Mouse (Mus musculus) hindbrain, postnatal 0 days (tissue): ENCODE measurements at regions not wholly inside any gene's neighbourhood (a gene's known extent, or its start where the extent isn't known, plus 50 kb on each side); places are given as distances from the start of the nearest gene placed in this dataset.
"Not testable (repeated sequence)": the region's sequence is repeated elsewhere in the genome, so short reads cannot be mapped to it uniquely, and the experiment has no call there.

ENCODE experiments used
- ATAC-seq: fragments of 200-750 bp; cut with Nextera tagmentation; 2 replicates; pipeline ENCODE4 v1.8.0; 2017; ENCODE audit warnings: mild to moderate bottlenecking, moderate TSS enrichment, moderate library complexity
- DNase-seq: peaks from one replicate; pipeline ENCODE4 v3.0.0-alpha.2; 2015; ENCODE audit warnings: low spot score
- H3K27ac ChIP-seq: fragments of 300-500 bp; sonication (generic); 2 replicates; pipeline ENCODE4 v1.5.1; 2014; ENCODE audit warnings: mild to moderate bottlenecking
- H3K27me3 ChIP-seq: fragments of 300-500 bp; sonication (generic); 2 replicates; pipeline ENCODE4 v1.6.1; 2014; ENCODE audit warnings: low read length, mixed read lengths; ENCODE audit not compliant: insufficient read depth
- H3K36me3 ChIP-seq: fragments of 300-500 bp; sonication (generic); 2 replicates; pipeline ENCODE4 v1.6.1; 2014; ENCODE audit warnings: low read length, mixed read lengths; ENCODE audit not compliant: insufficient read depth
- H3K4me1 ChIP-seq: fragments of 300-500 bp; sonication (generic); 2 replicates; pipeline ENCODE4 v1.6.1; 2014; ENCODE audit warnings: antibody characterized with exemption, low read length, mixed read lengths; ENCODE audit not compliant: insufficient read depth
- H3K4me2 ChIP-seq: fragments of 300-500 bp; sonication (generic); 2 replicates; pipeline ENCODE4 v1.6.1; 2014; ENCODE audit warnings: low read depth, mild to moderate bottlenecking, low read length, moderate library complexity, mixed read lengths
- H3K4me3 ChIP-seq: fragments of 300-500 bp; sonication (generic); 2 replicates; pipeline ENCODE4 v1.5.1; 2014; ENCODE audit warnings: low read length
- H3K9ac ChIP-seq: fragments of 300-500 bp; sonication (generic); replicated peaks from 2 replicates; pipeline ENCODE4 v1.6.1; 2014; ENCODE audit warnings: mild to moderate bottlenecking, low read length, moderate library complexity, mixed read lengths
- H3K9me3 ChIP-seq: fragments of 300-500 bp; sonication (generic); 2 replicates; pipeline ENCODE4 v1.6.1; 2016; ENCODE audit warnings: low read length, mixed read lengths
- CTCF ChIP-seq: IDR thresholded peaks from 2 replicates; pipeline ENCODE4 v1.5.1; 2016; ENCODE audit warnings: antibody characterized with exemption, control low read depth, low read depth
- WGBS: fragments of 180-500 bp; shearing (Covaris S2); extraction: QIAGEN DNeasy Blood & Tissue Kit; methylation state at CpG from one replicate; pipeline ENCODE4 v1.1.7; 2014; 5-methylcytosine and 5-hydroxymethylcytosine counted together

DNA sequence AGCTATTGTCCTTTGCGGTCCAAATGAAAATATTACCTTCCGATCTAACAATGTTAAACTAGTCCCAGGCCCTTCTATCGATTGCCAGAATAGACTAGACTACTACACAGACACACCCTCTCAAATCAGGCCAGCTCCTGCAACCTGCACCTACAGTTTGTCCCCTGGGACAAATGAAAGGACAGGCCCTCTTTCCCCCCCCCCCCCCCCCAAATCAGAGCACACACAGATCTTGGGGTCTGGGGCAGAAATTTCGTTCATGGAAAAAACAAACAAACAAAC is 77.8 kb downstream of the BC107364 start:
- H3K9me3 ChIP-seq, H3K9ac ChIP-seq, H3K4me2 ChIP-seq, H3K4me1 ChIP-seq, H3K27ac ChIP-seq, ATAC-seq, H3K4me3 ChIP-seq, DNase-seq, H3K27me3 ChIP-seq, H3K36me3 ChIP-seq: not testable (repeated sequence)
- WGBS: no CpG with 5 or more reads among the region's 4 CpGs

- not testable (repeated sequence) for H3K36me3 ChIP-seq, H3K9ac ChIP-seq, H3K27me3 ChIP-seq, H3K4me2 ChIP-seq, DNase-seq, H3K9me3 ChIP-seq, H3K4me3 ChIP-seq, H3K4me1 ChIP-seq, H3K27ac ChIP-seq
- 27% methylated on average over 2 of the region's 43 CpGs for WGBS
- ATAC-seq: peak; percentile 70; the same call in 1 of the 2 replicates
Measured at GRCm38 (mm10) chr3:96373600-96374342, 78.3 kb downstream of the BC107364 start.

DNA sequence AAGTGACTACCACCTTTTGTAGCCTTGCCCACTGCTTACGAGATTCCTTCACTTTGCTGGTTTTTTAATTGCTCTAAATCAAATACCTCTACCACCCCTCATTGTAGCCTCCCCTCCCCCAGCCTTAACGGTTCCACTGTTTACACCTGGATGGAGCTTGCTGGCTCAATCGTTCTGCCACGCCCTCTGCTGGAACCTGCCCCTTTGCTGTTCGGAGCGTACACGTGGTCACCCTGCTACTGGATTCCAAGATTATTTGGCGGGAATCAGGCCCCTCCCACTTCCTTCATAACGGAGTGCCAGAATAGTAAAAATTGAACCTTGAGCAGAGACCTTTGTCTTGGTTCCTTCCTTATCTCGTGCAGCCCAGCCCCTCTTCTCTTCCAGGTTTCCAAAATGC is 68.8 kb upstream of the Fcgr1 start:
- H3K27ac ChIP-seq, DNase-seq, H3K9ac ChIP-seq, H3K36me3 ChIP-seq, H3K4me1 ChIP-seq, H3K4me3 ChIP-seq, H3K4me2 ChIP-seq, ATAC-seq, H3K9me3 ChIP-seq: not testable (repeated sequence)
- 36% methylated on average over 9 of the region's 10 CpGs for WGBS
- peaks cover 19% of the 10 kb centered on the region for H3K27me3 ChIP-seq

DNA sequence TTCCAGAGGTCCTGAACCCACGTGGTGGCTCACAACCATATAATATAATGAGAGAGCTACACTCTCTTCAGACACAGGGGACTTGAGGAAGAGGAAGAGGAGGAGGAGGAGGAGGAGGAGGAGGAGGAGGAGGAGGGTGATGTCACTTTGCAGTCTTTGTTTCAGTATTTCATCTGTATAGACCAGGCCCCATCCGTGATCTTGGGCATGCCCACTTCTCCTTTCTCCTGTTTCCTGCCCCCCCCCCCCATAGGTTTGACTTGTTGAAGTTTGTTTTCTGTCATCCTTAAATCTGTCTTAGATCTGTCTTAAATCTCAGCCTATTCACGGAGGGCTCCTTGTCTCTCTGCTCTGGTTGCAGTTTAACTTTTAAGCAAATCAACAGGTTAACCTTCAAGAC is 67.0 kb upstream of the Fcgr1 start:
- H3K27ac ChIP-seq: no peak overlapping the region
- ATAC-seq (no peak), DNase-seq (no peak)
- no peak overlapping the region for H3K4me3 ChIP-seq
- no peak for TF ChIP-seq CTCF
- no peaks in the 10 kb centered on the region for H3K9me3 ChIP-seq
- peaks cover 19% of the 10 kb centered on the region for H3K27me3 ChIP-seq
- 70% methylated on average over 3 of the region's 3 CpGs for WGBS
- H3K4me1 ChIP-seq: no peaks in the 10 kb centered on the region
- H3K36me3 ChIP-seq: no peaks in the 10 kb centered on the region
- no peak overlapping the region for H3K9ac ChIP-seq
- no peak overlapping the region for H3K4me2 ChIP-seq

GRCm38 (mm10) chr3:96360214-96360536 is 66.4 kb upstream of the Fcgr1 start:
- H3K4me1 ChIP-seq, H3K9ac ChIP-seq, DNase-seq, H3K4me3 ChIP-seq, H3K9me3 ChIP-seq, H3K27ac ChIP-seq, H3K36me3 ChIP-seq, H3K4me2 ChIP-seq: not testable (repeated sequence)
- H3K27me3 ChIP-seq: peaks cover 19% of the 10 kb centered on the region
- ATAC-seq: 0 out of 2 replicates have a peak, but pooled peaks have one; percentile 64
- WGBS: 0% methylated on average over 2 of the region's 21 CpGs

DNA sequence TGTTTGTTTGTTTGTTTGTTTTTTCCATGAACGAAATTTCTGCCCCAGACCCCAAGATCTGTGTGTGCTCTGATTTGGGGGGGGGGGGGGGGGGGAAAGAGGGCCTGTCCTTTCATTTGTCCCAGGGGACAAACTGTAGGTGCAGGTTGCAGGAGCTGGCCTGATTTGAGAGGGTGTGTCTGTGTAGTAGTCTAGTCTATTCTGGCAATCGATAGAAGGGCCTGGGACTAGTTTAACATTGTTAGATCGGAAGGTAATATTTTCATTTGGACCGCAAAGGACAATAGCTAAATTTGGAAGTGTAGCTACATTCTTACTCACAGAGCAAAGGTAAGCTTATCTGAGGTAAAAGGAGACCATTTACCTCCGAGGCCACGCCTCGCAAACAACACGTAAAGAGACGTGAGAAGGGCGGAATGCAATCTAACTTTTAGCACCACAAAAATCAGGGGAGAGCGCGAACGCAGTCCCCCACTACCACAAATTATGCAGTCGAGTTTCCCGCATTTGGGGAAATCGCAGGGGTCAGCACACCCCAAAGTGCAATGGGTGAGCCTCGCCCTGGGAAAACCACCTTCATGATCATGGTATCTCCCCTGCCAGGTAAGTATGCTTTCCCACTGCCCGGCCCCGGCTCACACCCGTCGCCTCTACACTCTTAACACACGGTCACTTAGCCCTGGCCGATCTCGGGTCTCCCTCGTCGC is 65.9 kb upstream of the Fcgr1 start:
- H3K9me3 ChIP-seq, H3K9ac ChIP-seq: not testable (repeated sequence)
- WGBS: no CpG with 5 or more reads among the region's 26 CpGs

GRCm38 (mm10) chr3:96351623-96352022 is 57.9 kb upstream of the Fcgr1 start:
- DNase-seq, H3K27ac ChIP-seq, H3K4me3 ChIP-seq, H3K27me3 ChIP-seq, ATAC-seq, H3K4me1 ChIP-seq, H3K36me3 ChIP-seq, H3K9ac ChIP-seq, H3K9me3 ChIP-seq, H3K4me2 ChIP-seq: not testable (repeated sequence)
- WGBS: no CpG with 5 or more reads among the region's 6 CpGs

More for the DNA sequence above, 65.9 kb upstream of the Fcgr1 start:
- H3K4me1 ChIP-seq, DNase-seq, H3K27ac ChIP-seq, H3K4me3 ChIP-seq, H3K4me2 ChIP-seq, H3K36me3 ChIP-seq: not testable (repeated sequence)
- H3K27me3 ChIP-seq: peaks cover 19% of the 10 kb centered on the region
- 0 out of 2 replicates have a peak, but pooled peaks have one; percentile 49 for ATAC-seq

DNA sequence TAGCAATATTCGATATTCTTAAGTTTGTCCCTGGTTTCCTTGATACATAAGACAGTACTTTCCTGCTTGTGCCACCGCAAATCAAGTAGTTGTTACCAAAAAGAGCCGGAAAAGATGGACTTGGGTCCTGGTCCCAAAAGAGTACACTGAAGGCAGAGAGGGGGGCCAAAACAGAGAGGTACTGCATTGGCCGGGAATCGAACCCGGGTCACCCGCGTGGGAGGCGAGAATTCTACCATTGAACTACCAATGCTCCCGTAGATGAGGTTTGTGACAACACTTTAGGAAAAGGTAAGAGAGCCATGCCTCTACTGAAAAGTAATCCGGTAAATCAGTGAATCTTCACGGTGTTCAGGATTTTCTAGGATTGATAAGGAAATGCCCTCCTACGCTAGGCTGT is 57.2 kb upstream of the Fcgr1 start:
- not testable (repeated sequence) for ATAC-seq, H3K9ac ChIP-seq, H3K4me3 ChIP-seq, H3K4me2 ChIP-seq, DNase-seq, H3K27ac ChIP-seq, H3K36me3 ChIP-seq, H3K9me3 ChIP-seq, H3K27me3 ChIP-seq, H3K4me1 ChIP-seq
- no CpG with 5 or more reads among the region's 13 CpGs for WGBS

DNA sequence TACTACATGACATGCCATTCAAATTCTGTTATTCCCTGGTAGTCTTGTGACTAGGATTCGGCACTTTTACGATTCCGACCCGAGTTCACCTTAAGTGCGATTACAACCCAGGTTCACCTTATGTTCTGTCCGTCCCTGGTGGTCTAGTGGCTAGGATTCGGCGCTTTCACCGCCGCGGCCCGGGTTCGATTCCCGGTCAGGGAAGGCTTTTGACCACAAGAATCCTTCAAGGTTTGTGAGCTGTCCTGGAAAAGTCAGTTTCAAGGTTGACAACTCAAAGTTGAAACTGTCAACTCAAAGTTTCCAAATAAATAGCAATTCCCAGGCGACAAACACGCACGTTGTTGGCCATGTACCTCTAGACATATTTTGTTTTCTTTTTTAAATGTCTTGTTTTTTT is 52.8 kb upstream of the Fcgr1 start:
- H3K36me3 ChIP-seq, H3K4me2 ChIP-seq, H3K9ac ChIP-seq, H3K27ac ChIP-seq, H3K4me1 ChIP-seq, H3K4me3 ChIP-seq, ATAC-seq, DNase-seq, H3K9me3 ChIP-seq: not testable (repeated sequence)
- H3K27me3 ChIP-seq: peaks cover 19% of the 10 kb centered on the region
- no CpG with 5 or more reads among the region's 17 CpGs for WGBS
